Mouse (Mus musculus): Measurements from ENCODE around the gene Tor1aip1. TPM values are rescaled to one million over a fixed set of nuclear protein-coding genes. Genes with fewer than 3 reads are reported as not detected.

Tor1aip1 gene
- total RNA-seq, 4 experiments from 2014 or later: 120 to 141 (median 125) TPM

Other genes starting within 250 kb of the Tor1aip1 start
- 10 to 100 TPM; 15.6 to 20.1 (median 16.5) TPM for gene Qsox1, start 223.6 kb downstream of the Tor1aip1 start, total RNA-seq (2022)
- gene Cep350, start 63.2 kb downstream of the Tor1aip1 start, total RNA-seq (2022): 10 to 100 TPM; 35.7 to 51.5 (median 36.8) TPM
- 10 to 100 TPM; 50.3 to 57.4 (median 55.3) TPM for gene Tor1aip2, start 1.1 kb downstream of the Tor1aip1 start, total RNA-seq (2022)
- gene Fam163a, start 168.5 kb upstream of the Tor1aip1 start, total RNA-seq (2022): not detected

Measured in gastrocnemius, adult 8-10 months (tissue).